Comparison of ENCODE assay signal across 8 mouse cellular contexts in genomic region chr10:120226871-120227661, GRCm38 (mm10). TPM values are rescaled to one million over a fixed set of nuclear protein-coding genes. Genes with fewer than 3 reads are reported as not detected.
DNase-seq lines count a peak whose midpoint lies in the region; ATAC-seq lines count a peak whose summit lies in the region.

TSS of gene Llph (plus strand) at chr10:120227070.

- H3K27ac ChIP-seq in hindbrain, embryonic 12.5 days, result 0 out of 2 replicates have a peak within 1 kb of the TSS, but pooled peaks have one; percentile 26

- H3K9ac ChIP-seq in hindbrain, embryonic 12.5 days, result peak within 1 kb of the TSS; percentile 85

- peak within 1 kb of the TSS; percentile 82 for H3K4me3 ChIP-seq in hindbrain, embryonic 12.5 days

- H3K36me3 ChIP-seq in hindbrain, embryonic 12.5 days, result peaks cover 30% of the 10 kb centered on the region

- H3K9me3 ChIP-seq in hindbrain, embryonic 12.5 days (replicated peaks), result no peaks in the 10 kb centered on the region

- H3K4me1 ChIP-seq in hindbrain, embryonic 12.5 days, result peaks cover 12% of the 10 kb centered on the region

- WGBS in hindbrain, embryonic 12.5 days, result under 1% methylated on average over 57 of the region's 57 CpGs

- H3K4me2 ChIP-seq in hindbrain, embryonic 12.5 days (replicated peaks), result peak within 1 kb of the TSS; percentile 93

- ATAC-seq in hindbrain, embryonic 12.5 days (ENCODE audit: low FRiP score), result peak; percentile 94

- H3K27me3 ChIP-seq in hindbrain, embryonic 12.5 days, result no peaks in the 10 kb centered on the region

- peak; percentile 95 for DNase-seq in R1 (ENCODE audit: low read depth, low spot score)
- peak; percentile 91 to 93 for DNase-seq in cerebellum, postnatal 10 days
- DNase-seq in frontal cortex, postnatal 10 days (ENCODE audit: low spot score in 2 of 2), result peak; percentile 63 to 80
- DNase-seq in layer of hippocampus, postnatal 36 days, result peak; percentile 80
- peak; percentile 87 for DNase-seq in lung, postnatal 25 days (ENCODE audit: low spot score)
- peak; percentile 76 for DNase-seq in retina, adult 2 months (ENCODE audit: low read depth, low spot score)
- peak; percentile 84 for DNase-seq in thymus, postnatal 25 days

RNA-seq across cellular contexts. Expression of gene Llph, which starts in this region (rescaled TPM):
- polyA plus RNA-seq in hindbrain, embryonic 12.5 days (2016; fragmentation: Nextera tagmentation; extraction: Ambion mirVana), result 46.9 and 48.0 TPM in 2 replicates
- total RNA-seq in layer of hippocampus, postnatal 36 days (2021), result 10 to 100 TPM; 16.7 to 17.9 TPM

Comparison
In these comparisons a context has a peak if more than half of its experiments do, and no peak if none do; other contexts are left out.
1. Peak in every context shown above with its lines: DNase-seq, ATAC-seq, H3K4me3 ChIP-seq and H3K27ac ChIP-seq.